Mouse (Mus musculus): ENCODE measurements at regions not wholly inside any gene's neighbourhood (a gene's known extent, or its start where the extent isn't known, plus 50 kb on each side); places are given as distances from the start of the nearest gene placed in this dataset.
A peak's percentile ranks its signal among the peaks of the same experiment; 100 is the strongest.

DNA sequence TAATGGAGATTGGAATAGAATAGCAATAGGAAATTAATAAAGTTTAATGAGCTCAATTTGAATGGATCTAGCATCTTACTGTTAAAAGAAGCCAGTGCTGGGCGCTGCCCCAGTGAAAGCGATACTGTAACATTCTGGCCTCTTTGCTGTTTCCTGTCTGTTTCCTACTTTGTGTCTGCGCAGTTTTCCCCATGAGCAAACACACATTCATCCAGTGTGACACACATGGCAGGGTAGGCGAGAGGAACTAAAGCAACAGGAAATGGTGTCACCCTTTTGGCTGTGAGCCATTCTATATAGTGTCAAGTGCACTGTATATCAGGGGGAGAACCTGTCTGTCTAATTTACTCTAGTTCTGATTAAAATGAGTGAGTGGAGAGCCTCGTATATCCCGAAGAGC, 366.2 kb downstream of the Foxo1 start:
- H3K27me3 ChIP-seq (ENCODE audit: control insufficient read depth, insufficient read depth, low read length): no peaks in the 10 kb centered on the region
- ATAC-seq (replicated peaks; ENCODE audit: extremely low read depth, insufficient read depth, low FRiP score): peak; percentile 65
- H3K4me3 ChIP-seq (ENCODE audit: low read length): no peak overlapping the region
- no peaks in the 10 kb centered on the region for H3K36me3 ChIP-seq (ENCODE audit: control insufficient read depth, insufficient read depth)
- no peaks in the 10 kb centered on the region for H3K9me3 ChIP-seq (replicated peaks; ENCODE audit: control insufficient read depth, low read length)
- H3K4me2 ChIP-seq (ENCODE audit: low read depth, low read length): no peak overlapping the region
- H3K9ac ChIP-seq (ENCODE audit: low read length): no peak overlapping the region
- no peak overlapping the region for H3K27ac ChIP-seq (ENCODE audit: low read length)
- 45% methylated on average over 6 of the region's 6 CpGs for WGBS
- H3K4me1 ChIP-seq (ENCODE audit: control insufficient read depth, insufficient read depth, low read length): 0 out of 2 replicates have a peak, but pooled peaks cover 2% of the 10 kb centered on the region

- no peak overlapping the region for H3K27ac ChIP-seq (ENCODE audit: low read length)
- WGBS: 62% methylated on average over 15 of the region's 15 CpGs
- H3K4me2 ChIP-seq (ENCODE audit: low read depth, low read length): no peak overlapping the region
These were observed 365.5 kb downstream of the Foxo1 start for GRCm38 (mm10) chr3:52633491-52634100.

DNA sequence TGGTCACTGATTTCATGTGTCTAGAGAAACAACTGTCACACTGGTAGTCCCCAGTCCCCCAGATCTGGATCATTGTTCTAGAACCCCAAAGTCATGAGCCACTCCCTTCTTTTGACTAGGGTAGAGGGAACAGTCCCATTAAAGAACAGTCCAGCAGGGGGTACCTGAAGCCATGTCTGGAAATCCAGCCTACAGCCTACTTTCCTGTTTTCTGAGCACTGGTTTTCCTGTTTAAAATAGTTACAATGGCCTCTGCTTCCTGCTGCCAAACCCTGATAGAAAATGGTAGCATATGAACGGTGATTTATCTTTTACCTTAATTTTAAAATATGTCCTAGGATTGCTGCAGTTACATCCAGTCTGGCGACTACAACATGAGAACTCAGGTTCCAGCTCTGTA, 364.5 kb downstream of the Foxo1 start:
- Histone ChIP-seq H3K27ac (ENCODE audit: low read length) (no peak overlapping the region), H3K27me3 (ENCODE audit: control insufficient read depth, insufficient read depth, low read length) (no peaks in the 10 kb centered on the region), H3K36me3 (ENCODE audit: control insufficient read depth, insufficient read depth) (no peaks in the 10 kb centered on the region), H3K4me2 (ENCODE audit: low read depth, low read length) (no peak overlapping the region), H3K9ac (ENCODE audit: low read length) (no peak overlapping the region), H3K4me3 (ENCODE audit: low read length) (no peak overlapping the region), H3K4me1 (ENCODE audit: control insufficient read depth, insufficient read depth, low read length) (0 out of 2 replicates have a peak, but pooled peaks cover 2% of the 10 kb centered on the region), H3K9me3 (replicated peaks; ENCODE audit: control insufficient read depth, low read length) (no peaks in the 10 kb centered on the region)
- WGBS: 66% methylated on average over 2 of the region's 2 CpGs
- no peak for ATAC-seq (replicated peaks; ENCODE audit: extremely low read depth, insufficient read depth, low FRiP score)

More at GRCm38 (mm10) chr3:52633491-52634100, 365.5 kb downstream of the Foxo1 start:
- H3K9ac ChIP-seq (ENCODE audit: low read length): no peak overlapping the region
- no peak for ATAC-seq (replicated peaks; ENCODE audit: extremely low read depth, insufficient read depth, low FRiP score)
- H3K36me3 ChIP-seq (ENCODE audit: control insufficient read depth, insufficient read depth): no peaks in the 10 kb centered on the region
- no peak overlapping the region for H3K4me3 ChIP-seq (ENCODE audit: low read length)
- no peaks in the 10 kb centered on the region for H3K9me3 ChIP-seq (replicated peaks; ENCODE audit: control insufficient read depth, low read length)
- H3K27me3 ChIP-seq (ENCODE audit: control insufficient read depth, insufficient read depth, low read length): no peaks in the 10 kb centered on the region
- H3K4me1 ChIP-seq (ENCODE audit: control insufficient read depth, insufficient read depth, low read length): 0 out of 2 replicates have a peak, but pooled peaks cover 2% of the 10 kb centered on the region

DNA sequence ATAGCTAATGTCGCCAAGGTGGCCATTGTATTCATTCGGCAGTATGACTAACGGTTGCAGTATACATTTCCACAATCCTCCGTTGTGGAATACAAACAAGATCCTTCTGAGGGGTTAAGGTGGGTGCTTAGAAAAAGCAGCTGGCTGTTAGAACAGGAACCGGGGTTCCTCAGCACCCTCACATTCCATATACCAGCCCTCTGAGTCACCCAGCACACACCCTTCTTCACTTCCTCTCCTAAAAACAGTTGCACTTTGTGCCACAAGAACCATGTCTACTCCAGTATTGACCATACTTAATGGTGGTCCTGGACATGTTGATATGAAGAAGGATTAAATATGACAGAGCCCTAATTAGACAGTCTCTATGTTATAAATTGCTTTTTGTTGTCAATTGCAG, 362.1 kb downstream of the Foxo1 start:
- Histone ChIP-seq H3K27me3 (ENCODE audit: control insufficient read depth, insufficient read depth, low read length) (no peaks in the 10 kb centered on the region), H3K27ac (ENCODE audit: low read length) (no peak overlapping the region), H3K9me3 (replicated peaks; ENCODE audit: control insufficient read depth, low read length) (no peaks in the 10 kb centered on the region), H3K4me2 (ENCODE audit: low read depth, low read length) (no peak overlapping the region), H3K4me1 (ENCODE audit: control insufficient read depth, insufficient read depth, low read length) (0 out of 2 replicates have a peak, but pooled peaks cover 2% of the 10 kb centered on the region), H3K4me3 (ENCODE audit: low read length) (no peak overlapping the region), H3K36me3 (ENCODE audit: control insufficient read depth, insufficient read depth) (no peaks in the 10 kb centered on the region), H3K9ac (ENCODE audit: low read length) (no peak overlapping the region)
- no peak for ATAC-seq (replicated peaks; ENCODE audit: extremely low read depth, insufficient read depth, low FRiP score)
- WGBS: 75% methylated on average over 5 of the region's 5 CpGs

DNA sequence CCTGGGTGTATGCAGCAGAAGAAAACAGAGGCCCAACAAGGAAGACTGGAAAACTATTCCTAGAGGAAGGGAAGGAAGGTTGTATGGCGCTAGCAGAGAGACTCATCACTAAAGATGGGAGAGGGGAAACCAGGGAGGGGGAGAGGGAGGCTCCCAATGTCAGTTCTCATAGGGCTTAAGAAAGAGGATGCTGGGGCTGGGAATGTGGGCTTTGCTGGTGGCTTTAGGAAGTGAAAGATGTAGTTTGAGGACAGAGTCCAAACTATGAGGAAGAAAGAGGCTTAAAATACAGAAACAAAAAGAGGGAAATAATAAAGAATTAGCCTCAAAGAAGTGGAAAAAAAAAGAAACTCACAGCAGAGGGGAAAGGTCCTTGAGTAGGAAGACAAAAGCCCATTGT, 357.0 kb downstream of the Foxo1 start:
- Histone ChIP-seq H3K4me2 (ENCODE audit: low read depth, low read length) (no peak overlapping the region), H3K9me3 (replicated peaks; ENCODE audit: control insufficient read depth, low read length) (no peaks in the 10 kb centered on the region), H3K27me3 (ENCODE audit: control insufficient read depth, insufficient read depth, low read length) (no peaks in the 10 kb centered on the region), H3K36me3 (ENCODE audit: control insufficient read depth, insufficient read depth) (no peaks in the 10 kb centered on the region), H3K4me3 (ENCODE audit: low read length) (no peak overlapping the region), H3K4me1 (ENCODE audit: control insufficient read depth, insufficient read depth, low read length) (no peaks in the 10 kb centered on the region), H3K9ac (ENCODE audit: low read length) (no peak overlapping the region), H3K27ac (ENCODE audit: low read length) (no peak overlapping the region)
- 68% methylated on average over 1 of the region's 1 CpGs for WGBS
- no peak for ATAC-seq (replicated peaks; ENCODE audit: extremely low read depth, insufficient read depth, low FRiP score)

GRCm38 (mm10) chr3:52622530-52622929, 354.4 kb downstream of the Foxo1 start:
- Histone ChIP-seq H3K4me1 (ENCODE audit: control insufficient read depth, insufficient read depth, low read length) (no peaks in the 10 kb centered on the region), H3K4me2 (ENCODE audit: low read depth, low read length) (no peak overlapping the region), H3K27me3 (ENCODE audit: control insufficient read depth, insufficient read depth, low read length) (no peaks in the 10 kb centered on the region), H3K36me3 (ENCODE audit: control insufficient read depth, insufficient read depth) (no peaks in the 10 kb centered on the region), H3K9me3 (replicated peaks; ENCODE audit: control insufficient read depth, low read length) (no peaks in the 10 kb centered on the region), H3K9ac (ENCODE audit: low read length) (no peak overlapping the region), H3K4me3 (ENCODE audit: low read length) (no peak overlapping the region), H3K27ac (ENCODE audit: low read length) (no peak overlapping the region)
- WGBS: 91% methylated on average over 8 of the region's 8 CpGs
- no peak for ATAC-seq (replicated peaks; ENCODE audit: extremely low read depth, insufficient read depth, low FRiP score)

- H3K27me3 ChIP-seq (ENCODE audit: control insufficient read depth, insufficient read depth, low read length): no peaks in the 10 kb centered on the region
- no peaks in the 10 kb centered on the region for H3K4me1 ChIP-seq (ENCODE audit: control insufficient read depth, insufficient read depth, low read length)
- H3K9ac ChIP-seq (ENCODE audit: low read length): no peak overlapping the region
- H3K9me3 ChIP-seq (replicated peaks; ENCODE audit: control insufficient read depth, low read length): no peaks in the 10 kb centered on the region
- no peaks in the 10 kb centered on the region for H3K36me3 ChIP-seq (ENCODE audit: control insufficient read depth, insufficient read depth)
- no peak overlapping the region for H3K4me3 ChIP-seq (ENCODE audit: low read length)
- no peak overlapping the region for H3K27ac ChIP-seq (ENCODE audit: low read length)
- WGBS: 77% methylated on average over 8 of the region's 8 CpGs
- no peak overlapping the region for H3K4me2 ChIP-seq (ENCODE audit: low read depth, low read length)
- ATAC-seq (replicated peaks; ENCODE audit: extremely low read depth, insufficient read depth, low FRiP score): no peak
These were observed 353.8 kb downstream of the Foxo1 start for GRCm38 (mm10) chr3:52621936-52622335.

GRCm38 (mm10) chr3:52618925-52619224, 350.7 kb downstream of the Foxo1 start:
- H3K4me2 ChIP-seq (ENCODE audit: low read depth, low read length): no peak overlapping the region
- 81% methylated on average over 2 of the region's 2 CpGs for WGBS
- ATAC-seq (replicated peaks; ENCODE audit: extremely low read depth, insufficient read depth, low FRiP score): no peak

GRCm38 (mm10) chr3:52618212-52618924, 350.2 kb downstream of the Foxo1 start:
- 78% methylated on average over 7 of the region's 7 CpGs for WGBS
- Histone ChIP-seq H3K4me2 (ENCODE audit: low read depth, low read length) (no peak overlapping the region), H3K4me3 (ENCODE audit: low read length) (no peak overlapping the region), H3K36me3 (ENCODE audit: control insufficient read depth, insufficient read depth) (no peaks in the 10 kb centered on the region), H3K9ac (ENCODE audit: low read length) (no peak overlapping the region), H3K27ac (ENCODE audit: low read length) (no peak overlapping the region), H3K9me3 (replicated peaks; ENCODE audit: control insufficient read depth, low read length) (no peaks in the 10 kb centered on the region), H3K4me1 (ENCODE audit: control insufficient read depth, insufficient read depth, low read length) (no peaks in the 10 kb centered on the region), H3K27me3 (ENCODE audit: control insufficient read depth, insufficient read depth, low read length) (no peaks in the 10 kb centered on the region)
- ATAC-seq (replicated peaks; ENCODE audit: extremely low read depth, insufficient read depth, low FRiP score): no peak

More at GRCm38 (mm10) chr3:52618925-52619224, 350.7 kb downstream of the Foxo1 start:
- Histone ChIP-seq H3K27me3 (ENCODE audit: control insufficient read depth, insufficient read depth, low read length) (no peaks in the 10 kb centered on the region), H3K4me3 (ENCODE audit: low read length) (no peak overlapping the region), H3K9ac (ENCODE audit: low read length) (no peak overlapping the region), H3K9me3 (replicated peaks; ENCODE audit: control insufficient read depth, low read length) (no peaks in the 10 kb centered on the region), H3K27ac (ENCODE audit: low read length) (no peak overlapping the region), H3K4me1 (ENCODE audit: control insufficient read depth, insufficient read depth, low read length) (no peaks in the 10 kb centered on the region), H3K36me3 (ENCODE audit: control insufficient read depth, insufficient read depth) (no peaks in the 10 kb centered on the region)

All from heart, embryonic 16.5 days (tissue).